Mouse (Mus musculus): Measurements from ENCODE around the gene Tanc1. TPM values are rescaled to one million over a fixed set of nuclear protein-coding genes. Genes with fewer than 3 reads are reported as not detected.

Gene Tanc1
- polyA plus RNA-seq, 1 experiment from 2014 or later: 33.0 TPM

DNA sequence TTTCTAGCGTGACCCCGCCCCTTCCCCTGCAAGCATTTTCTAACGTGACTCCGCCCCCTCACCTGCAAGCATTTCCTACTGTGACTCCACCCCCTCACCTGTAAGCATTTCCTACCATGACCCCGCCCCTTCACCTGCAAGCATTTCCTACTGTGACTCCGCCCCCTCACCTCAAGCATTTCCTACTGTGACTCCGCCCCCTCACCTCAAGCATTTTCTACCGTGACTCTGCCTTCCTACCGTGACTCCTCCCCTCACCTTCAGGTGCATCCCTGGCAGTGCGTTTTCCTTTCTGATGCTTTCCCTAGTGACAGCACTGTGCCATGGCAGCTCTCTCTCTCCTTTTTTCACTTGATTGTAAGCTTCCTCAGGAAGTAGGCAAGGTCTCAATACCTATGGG, 137.5 kb downstream of the Tanc1 start:
- Histone ChIP-seq H3K27ac (ENCODE audit: low read length) (no peak overlapping the region), H3K4me3 (replicated peaks; ENCODE audit: low read length) (no peak overlapping the region), H3K4me2 (ENCODE audit: low read depth, low read length) (no peak overlapping the region), H3K36me3 (ENCODE audit: control insufficient read depth, insufficient read depth, low read length) (no peaks in the 10 kb centered on the region), H3K4me1 (ENCODE audit: control insufficient read depth, insufficient read depth, low read length) (peaks cover 8% of the 10 kb centered on the region; the same call in 1 of the 2 replicates), H3K27me3 (ENCODE audit: control insufficient read depth, insufficient read depth, low read length) (no peaks in the 10 kb centered on the region), H3K9ac (ENCODE audit: low read length) (no peak overlapping the region), H3K9me3 (replicated peaks; ENCODE audit: control insufficient read depth, low read length) (no peaks in the 10 kb centered on the region)
- no peak for ATAC-seq (ENCODE audit: insufficient read depth, low FRiP score)
- 44% methylated on average over 10 of the region's 10 CpGs for WGBS

DNA sequence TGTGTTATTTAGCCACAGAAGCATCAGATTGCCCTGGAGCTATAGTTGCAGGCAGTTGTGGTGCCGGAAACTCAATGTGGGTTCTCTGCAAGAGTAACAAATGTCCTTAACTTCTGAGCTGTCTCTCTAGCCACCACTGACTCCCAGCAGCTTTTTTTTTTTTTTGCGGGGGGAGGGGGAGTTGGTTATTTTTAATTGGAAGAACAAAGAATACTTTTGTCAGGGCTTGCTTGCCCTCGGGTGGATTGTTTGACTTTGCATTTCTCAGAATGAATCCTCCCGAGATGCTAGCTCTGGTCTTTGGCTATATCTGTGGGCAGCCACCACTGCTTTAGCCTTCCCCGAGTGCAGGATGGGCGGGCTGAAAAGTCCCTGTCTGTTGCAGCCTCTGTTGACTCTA, 139.3 kb downstream of the Tanc1 start:
- H3K4me1 ChIP-seq (ENCODE audit: control insufficient read depth, insufficient read depth, low read length): peaks cover 7% of the 10 kb centered on the region

DNA sequence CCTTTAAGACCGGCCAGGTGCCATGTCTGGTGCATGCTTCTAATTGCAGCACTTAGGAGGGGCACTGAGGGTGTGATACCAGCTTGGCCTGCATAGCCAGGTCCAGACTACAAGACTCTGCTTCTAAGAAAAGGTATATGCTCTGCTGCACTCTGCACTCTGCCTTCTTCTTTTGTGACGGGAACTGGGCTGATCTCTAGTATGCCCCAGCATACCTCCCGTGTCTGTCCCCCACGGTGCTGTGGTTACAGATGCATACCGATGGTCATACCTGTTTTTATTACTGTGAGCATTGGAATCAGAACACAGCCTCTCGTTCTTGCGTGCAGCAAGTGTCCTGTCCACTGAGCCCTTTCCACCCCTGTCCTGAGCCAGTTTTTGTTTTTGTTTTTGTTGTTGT, 140.3 kb downstream of the Tanc1 start:
- Histone ChIP-seq H3K4me3 (replicated peaks; ENCODE audit: low read length) (no peak overlapping the region), H3K4me2 (ENCODE audit: low read depth, low read length) (no peak overlapping the region), H3K9me3 (replicated peaks; ENCODE audit: control insufficient read depth, low read length) (no peaks in the 10 kb centered on the region), H3K9ac (ENCODE audit: low read length) (no peak overlapping the region), H3K27ac (ENCODE audit: low read length) (no peak overlapping the region), H3K36me3 (ENCODE audit: control insufficient read depth, insufficient read depth, low read length) (no peaks in the 10 kb centered on the region), H3K27me3 (ENCODE audit: control insufficient read depth, insufficient read depth, low read length) (no peaks in the 10 kb centered on the region), H3K4me1 (ENCODE audit: control insufficient read depth, insufficient read depth, low read length) (peaks cover 10% of the 10 kb centered on the region)
- no peak for ATAC-seq (ENCODE audit: insufficient read depth, low FRiP score)
- 88% methylated on average over 7 of the region's 7 CpGs for WGBS

More for the DNA sequence above, 139.3 kb downstream of the Tanc1 start:
- no peaks in the 10 kb centered on the region for H3K9me3 ChIP-seq (replicated peaks; ENCODE audit: control insufficient read depth, low read length)
- H3K9ac ChIP-seq (ENCODE audit: low read length): no peak overlapping the region
- no peaks in the 10 kb centered on the region for H3K36me3 ChIP-seq (ENCODE audit: control insufficient read depth, insufficient read depth, low read length)
- 68% methylated on average over 6 of the region's 6 CpGs for WGBS
- no peak for ATAC-seq (ENCODE audit: insufficient read depth, low FRiP score)
- H3K27me3 ChIP-seq (ENCODE audit: control insufficient read depth, insufficient read depth, low read length): no peaks in the 10 kb centered on the region
- H3K4me2 ChIP-seq (ENCODE audit: low read depth, low read length): no peak overlapping the region
- H3K4me3 ChIP-seq (replicated peaks; ENCODE audit: low read length): no peak overlapping the region
- H3K27ac ChIP-seq (ENCODE audit: low read length): no peak overlapping the region

- H3K4me2 ChIP-seq (ENCODE audit: low read depth, low read length): no peak overlapping the region
- H3K9me3 ChIP-seq (replicated peaks; ENCODE audit: control insufficient read depth, low read length): no peaks in the 10 kb centered on the region
- peaks cover 10% of the 10 kb centered on the region for H3K4me1 ChIP-seq (ENCODE audit: control insufficient read depth, insufficient read depth, low read length)
- no peaks in the 10 kb centered on the region for H3K27me3 ChIP-seq (ENCODE audit: control insufficient read depth, insufficient read depth, low read length)
- H3K9ac ChIP-seq (ENCODE audit: low read length): no peak overlapping the region
- H3K27ac ChIP-seq (ENCODE audit: low read length): peak overlapping the region; percentile 1; the same call in 1 of the 2 replicates
- H3K36me3 ChIP-seq (ENCODE audit: control insufficient read depth, insufficient read depth, low read length): no peaks in the 10 kb centered on the region
- H3K4me3 ChIP-seq (replicated peaks; ENCODE audit: low read length): no peak overlapping the region
- no peak for ATAC-seq (ENCODE audit: insufficient read depth, low FRiP score)
- WGBS: 73% methylated on average over 5 of the region's 5 CpGs
These were observed 140.9 kb downstream of the Tanc1 start for GRCm38 (mm10) chr2:59752766-59753165.

- Histone ChIP-seq H3K4me3 (replicated peaks; ENCODE audit: low read length) (no peak overlapping the region), H3K27me3 (ENCODE audit: control insufficient read depth, insufficient read depth, low read length) (no peaks in the 10 kb centered on the region), H3K9ac (ENCODE audit: low read length) (no peak overlapping the region), H3K36me3 (ENCODE audit: control insufficient read depth, insufficient read depth, low read length) (no peaks in the 10 kb centered on the region), H3K27ac (ENCODE audit: low read length) (no peak overlapping the region; the same call in 1 of the 2 replicates), H3K4me2 (ENCODE audit: low read depth, low read length) (no peak overlapping the region), H3K9me3 (replicated peaks; ENCODE audit: control insufficient read depth, low read length) (no peaks in the 10 kb centered on the region), H3K4me1 (ENCODE audit: control insufficient read depth, insufficient read depth, low read length) (peaks cover 20% of the 10 kb centered on the region)
- WGBS: 67% methylated on average over 13 of the region's 13 CpGs
- no peak for ATAC-seq (ENCODE audit: insufficient read depth, low FRiP score)
These were observed 144.4 kb downstream of the Tanc1 start for GRCm38 (mm10) chr2:59756137-59756753.

DNA sequence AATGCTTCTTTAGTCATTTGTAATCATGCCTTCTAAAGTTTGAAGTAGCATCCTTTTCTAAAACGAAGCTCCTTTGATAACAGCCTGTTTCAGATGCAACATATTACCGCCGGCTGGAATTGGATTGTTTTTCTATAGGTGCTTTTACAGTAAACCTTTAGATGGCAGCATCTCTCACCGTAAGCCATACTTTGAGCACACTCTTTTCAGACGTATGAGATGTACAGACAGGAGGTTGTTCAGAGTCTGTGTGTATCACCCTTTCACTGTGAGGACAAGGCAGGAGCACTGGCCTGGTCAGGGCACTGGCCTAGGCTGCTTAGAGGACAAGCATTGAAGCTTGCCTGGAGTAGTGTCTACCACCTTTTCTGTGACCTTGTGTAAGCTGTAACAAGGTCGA, 145.2 kb downstream of the Tanc1 start:
- no peak for ATAC-seq (ENCODE audit: insufficient read depth, low FRiP score)
- peaks cover 20% of the 10 kb centered on the region for H3K4me1 ChIP-seq (ENCODE audit: control insufficient read depth, insufficient read depth, low read length)
- no peak overlapping the region for H3K4me2 ChIP-seq (ENCODE audit: low read depth, low read length)
- H3K27ac ChIP-seq (ENCODE audit: low read length): no peak overlapping the region
- no peaks in the 10 kb centered on the region for H3K27me3 ChIP-seq (ENCODE audit: control insufficient read depth, insufficient read depth, low read length)
- no peak overlapping the region for H3K4me3 ChIP-seq (replicated peaks; ENCODE audit: low read length)
- WGBS: 66% methylated on average over 6 of the region's 6 CpGs
- no peaks in the 10 kb centered on the region for H3K36me3 ChIP-seq (ENCODE audit: control insufficient read depth, insufficient read depth, low read length)
- no peak overlapping the region for H3K9ac ChIP-seq (ENCODE audit: low read length)
- no peaks in the 10 kb centered on the region for H3K9me3 ChIP-seq (replicated peaks; ENCODE audit: control insufficient read depth, low read length)

- WGBS: 75% methylated on average over 9 of the region's 9 CpGs
These were observed 146.5 kb downstream of the Tanc1 start for GRCm38 (mm10) chr2:59758139-59758918.

GRCm38 (mm10) chr2:59760731-59761130, 148.9 kb downstream of the Tanc1 start:
- H3K4me1 ChIP-seq (ENCODE audit: control insufficient read depth, insufficient read depth, low read length): peaks cover 18% of the 10 kb centered on the region; the same call in 1 of the 2 replicates
- H3K27ac ChIP-seq (ENCODE audit: low read length): no peak overlapping the region
- no peak overlapping the region for H3K4me3 ChIP-seq (replicated peaks; ENCODE audit: low read length)
- ATAC-seq (ENCODE audit: insufficient read depth, low FRiP score): no peak
- no peak overlapping the region for H3K9ac ChIP-seq (ENCODE audit: low read length)
- H3K27me3 ChIP-seq (ENCODE audit: control insufficient read depth, insufficient read depth, low read length): no peaks in the 10 kb centered on the region
- 80% methylated on average over 4 of the region's 4 CpGs for WGBS
- no peaks in the 10 kb centered on the region for H3K36me3 ChIP-seq (ENCODE audit: control insufficient read depth, insufficient read depth, low read length)
- H3K9me3 ChIP-seq (replicated peaks; ENCODE audit: control insufficient read depth, low read length): no peaks in the 10 kb centered on the region
- H3K4me2 ChIP-seq (ENCODE audit: low read depth, low read length): no peak overlapping the region

More at GRCm38 (mm10) chr2:59758139-59758918, 146.5 kb downstream of the Tanc1 start:
- Histone ChIP-seq H3K27ac (ENCODE audit: low read length) (peak overlapping the region; percentile 47; the same call in 1 of the 2 replicates), H3K36me3 (ENCODE audit: control insufficient read depth, insufficient read depth, low read length) (no peaks in the 10 kb centered on the region), H3K4me1 (ENCODE audit: control insufficient read depth, insufficient read depth, low read length) (peaks cover 20% of the 10 kb centered on the region; the same call in 1 of the 2 replicates), H3K9me3 (replicated peaks; ENCODE audit: control insufficient read depth, low read length) (no peaks in the 10 kb centered on the region), H3K4me2 (ENCODE audit: low read depth, low read length) (no peak overlapping the region), H3K4me3 (replicated peaks; ENCODE audit: low read length) (no peak overlapping the region), H3K9ac (ENCODE audit: low read length) (no peak overlapping the region), H3K27me3 (ENCODE audit: control insufficient read depth, insufficient read depth, low read length) (no peaks in the 10 kb centered on the region)
- no peak for ATAC-seq (ENCODE audit: insufficient read depth, low FRiP score)

DNA sequence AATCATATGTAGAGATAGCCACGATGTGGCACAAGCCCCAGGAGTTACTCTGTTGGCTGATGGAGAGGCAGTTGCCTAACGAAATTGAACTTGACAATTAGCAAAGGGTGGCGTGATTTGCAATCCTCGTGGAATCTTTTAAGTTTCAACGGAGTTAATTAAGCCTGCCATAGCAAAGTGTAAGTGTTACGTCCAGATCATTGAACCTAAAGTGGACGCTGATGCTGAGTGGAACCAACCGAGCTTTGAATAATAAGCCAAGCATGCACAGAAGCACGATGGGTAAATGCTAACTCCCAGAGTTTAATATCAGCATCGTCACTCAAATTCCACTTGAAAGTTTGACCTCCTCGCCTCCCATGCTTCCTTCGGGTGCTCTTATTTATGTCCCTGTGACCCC, 149.3 kb downstream of the Tanc1 start:
- WGBS: 72% methylated on average over 12 of the region's 12 CpGs

More for the DNA sequence above, 149.3 kb downstream of the Tanc1 start:
- no peaks in the 10 kb centered on the region for H3K36me3 ChIP-seq (ENCODE audit: control insufficient read depth, insufficient read depth, low read length)
- no peak overlapping the region for H3K27ac ChIP-seq (ENCODE audit: low read length)
- H3K4me3 ChIP-seq (replicated peaks; ENCODE audit: low read length): no peak overlapping the region
- no peak for ATAC-seq (ENCODE audit: insufficient read depth, low FRiP score)
- peaks cover 16% of the 10 kb centered on the region; the same call in 1 of the 2 replicates for H3K4me1 ChIP-seq (ENCODE audit: control insufficient read depth, insufficient read depth, low read length)
- H3K9me3 ChIP-seq (replicated peaks; ENCODE audit: control insufficient read depth, low read length): no peaks in the 10 kb centered on the region
- H3K27me3 ChIP-seq (ENCODE audit: control insufficient read depth, insufficient read depth, low read length): no peaks in the 10 kb centered on the region
- no peak overlapping the region for H3K9ac ChIP-seq (ENCODE audit: low read length)
- H3K4me2 ChIP-seq (ENCODE audit: low read depth, low read length): no peak overlapping the region
